Mouse (Mus musculus) mouse embryonic stem cell (cell line): ENCODE measurements around the gene Vmn1r171.
"Not testable (repeated sequence)": the region's sequence is repeated elsewhere in the genome, so short reads cannot be mapped to it uniquely, and the experiment has no call there.

Experiments used
- in situ Hi-C, 2 experiments: fragments of 300-500 bp; cut with MboI; formaldehyde crosslinking; loops; 1 replicate in 1 of 2; 3 replicates in 1 of 2; pipeline ENCODE4 v1.14.3; 2019 to 2020; ENCODE audit warnings: low sequenced_read_pairs in 2 of 2, low pct_unique_long_range_greater_than_20kb in 1 of 2, mixed read lengths in 1 of 2; ENCODE audit not compliant: unreplicated experiment in 1 of 2

Gene Vmn1r171

GRCm38 (mm10) chr7:23630422-23630821 is at the start of gene Vmn1r171:
Vmn1r171 (plus strand) TSS chr7:23630722.
- in situ Hi-C loops = no loop called here

DNA sequence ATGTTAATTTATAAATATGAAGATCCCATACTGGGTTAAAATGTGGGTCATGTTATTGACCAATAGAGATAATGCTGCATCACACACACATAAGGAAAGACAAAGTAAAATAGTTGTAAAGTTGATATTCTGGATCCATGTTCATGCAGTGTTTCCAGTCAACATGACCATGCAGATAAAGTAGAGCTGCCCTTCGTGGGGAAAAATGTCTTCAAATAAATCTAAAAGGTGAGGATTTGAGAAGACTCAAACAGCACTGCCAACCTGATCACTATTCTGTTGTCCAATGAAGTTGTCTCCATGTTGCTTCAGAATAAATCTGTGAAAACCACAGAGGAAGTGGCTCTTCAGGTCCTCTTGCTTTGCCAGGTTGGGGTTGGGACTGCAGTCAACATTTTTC is 24.6 kb upstream of the Vmn1r171 start, which contains the start of gene Vmn1r170:
Vmn1r170 (plus strand) TSS at position 301 of the 400 bp plus-strand sequence.
- in situ Hi-C loops = not testable (repeated sequence)

GRCm38 (mm10) chr7:23658016-23658415 is 27.5 kb downstream of the Vmn1r171 start, which contains the start of gene Vmn1r172:
Vmn1r172 (plus strand) TSS chr7:23658316.
- in situ Hi-C loops = no loop called here
